Mouse (Mus musculus): ENCODE data around the gene Stard5.

- TF ChIP-seq GATA1 (IDR thresholded peaks at IDR 0.05; ENCODE audit: borderline replicate concordance, low read length): no peak
- no peak for TF ChIP-seq CTCF (IDR thresholded peaks at IDR 0.05; ENCODE audit: low read depth, low read length)
- TF ChIP-seq GATA2 (IDR thresholded peaks at IDR 0.05; ENCODE audit: borderline replicate concordance, low read depth, low read length): no peak
- TF ChIP-seq POLR2AphosphoS5 (IDR thresholded peaks at IDR 0.05; ENCODE audit: insufficient replicate concordance, low read depth, low read length): no peak
- TF ChIP-seq TAL1 (conservative IDR thresholded peaks at IDR 0.05; ENCODE audit: low read depth, low read length): no peak
Observed at GRCm38 (mm10) chr7:83652498-83652897, 20.7 kb downstream of the Stard5 start.
